Mouse (Mus musculus) hematopoietic stem cell, adult 5-6 weeks (primary cell): ENCODE data around the gene Ssr3. TPM values are rescaled to one million over a fixed set of nuclear protein-coding genes. Genes with fewer than 3 reads are reported as not detected.
"Not testable (repeated sequence)": the region's sequence is repeated elsewhere in the genome, so short reads cannot be mapped to it uniquely, and the experiment has no call there.

Experiments
- ATAC-seq, 2 experiments: fragments of 125-278 bp in 1 of 2; replicated peaks in 1 of 2; 2 replicates each; pipeline ENCODE4 v1.8.0; 2016 to 2017; ENCODE audit warnings: inconsistent platforms in 2 of 2, mild to moderate bottlenecking in 2 of 2, moderate number of reproducible peaks in 2 of 2, low read depth in 1 of 2, moderate TSS enrichment in 1 of 2; ENCODE audit not compliant: low FRiP score in 2 of 2, poor library complexity in 2 of 2, severe bottlenecking in 2 of 2, insufficient read depth in 1 of 2, low TSS enrichment in 1 of 2
- total RNA-seq: library from RNA; stranded (forward); fragments of 172-1452, 232-1000 nt; gene quantifications from 2 replicates; pipeline ENCODE4 v1.2.3, GENCODE M21; 2017

Gene Ssr3
- 237 and 247 TPM in 2 replicates for total RNA-seq

DNA sequence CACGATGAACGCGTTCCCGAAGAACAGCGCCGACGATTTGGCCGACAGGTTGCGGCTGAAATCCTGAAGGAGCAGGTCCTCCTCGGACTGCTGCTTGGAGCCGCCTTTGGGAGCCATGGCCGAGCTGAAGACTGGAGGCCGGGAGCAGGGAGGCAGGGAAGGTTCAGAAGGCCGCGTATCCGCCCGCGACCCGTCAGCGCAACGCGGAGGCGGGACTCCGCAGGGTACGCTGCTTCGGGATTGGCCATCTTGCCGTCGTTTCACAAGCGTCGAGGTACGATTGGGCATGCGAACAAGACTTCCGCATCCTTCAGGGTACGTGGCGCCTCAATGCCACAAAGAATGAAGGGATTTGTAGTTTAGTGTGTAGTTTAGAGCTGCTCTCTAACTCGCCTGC, at the start of gene Ssr3:
Gene Ssr3 (minus strand): TSS at position 203 of the 397 bp plus-strand sequence.
- ATAC-seq: peak; percentile 99

DNA sequence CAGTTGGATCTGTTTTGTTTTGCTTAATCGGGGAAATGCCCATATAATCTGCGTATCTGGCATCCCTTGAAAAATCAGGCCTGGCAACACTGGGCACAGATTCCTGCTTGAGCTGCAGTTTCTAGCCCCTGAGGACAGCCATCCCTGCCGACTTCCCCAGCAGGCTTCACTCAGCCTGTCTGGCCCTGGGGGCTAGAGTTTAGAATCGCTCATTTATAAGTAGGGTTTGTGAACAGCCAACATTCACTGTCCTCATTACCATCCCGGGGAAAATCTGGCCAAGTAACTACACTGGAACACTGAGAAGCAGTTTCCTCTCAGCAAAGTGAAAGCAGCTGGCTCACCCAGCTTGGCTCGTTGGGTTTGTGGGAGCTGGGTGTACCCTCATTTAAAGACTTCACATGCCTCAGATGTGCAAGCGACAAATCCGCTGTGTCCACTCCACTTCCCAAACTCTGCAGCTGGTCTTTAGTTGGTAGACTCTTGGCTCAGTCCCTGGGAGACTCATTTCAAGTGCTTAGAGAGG, 49.2 kb upstream of the Ssr3 start:
- peak in 1 of 2 experiments; percentile 47; a peak in 2 of 4 replicates for ATAC-seq

DNA sequence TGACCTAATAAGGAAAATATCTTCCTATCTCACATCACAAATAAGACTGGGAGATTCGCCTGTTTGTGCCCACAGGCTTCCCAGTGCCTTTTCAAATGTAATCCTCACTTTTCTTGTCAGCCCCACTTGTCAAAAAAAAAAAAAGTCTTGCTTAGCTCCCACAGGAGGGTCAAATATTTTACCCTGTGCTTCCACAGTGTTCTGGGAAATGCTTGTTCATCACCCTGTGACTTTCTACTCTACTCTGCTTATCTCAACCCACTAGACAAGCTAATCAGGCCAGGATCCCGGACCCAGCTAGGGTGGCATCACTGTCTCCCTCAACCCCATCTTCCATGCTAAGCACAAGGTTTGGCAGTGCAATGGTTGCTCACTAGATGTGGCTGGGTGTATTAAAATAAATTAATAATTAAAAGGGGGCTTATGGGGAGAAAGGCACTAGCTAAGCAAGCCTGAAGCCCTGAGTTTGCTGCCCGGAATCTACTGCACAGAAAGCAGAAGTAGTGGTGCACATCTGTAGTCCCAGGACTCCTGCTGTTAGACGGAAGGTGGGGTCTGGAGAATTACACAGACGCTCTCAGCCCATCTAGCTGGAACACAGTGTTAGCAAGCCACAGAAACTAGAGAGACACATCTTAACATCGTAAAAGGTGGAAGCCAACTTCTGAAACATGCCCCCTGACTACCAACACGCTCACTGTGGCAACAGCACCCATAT, 46.2 kb upstream of the Ssr3 start:
- peak; percentile 68 to 73; a peak in 3 of 4 replicates for ATAC-seq

DNA sequence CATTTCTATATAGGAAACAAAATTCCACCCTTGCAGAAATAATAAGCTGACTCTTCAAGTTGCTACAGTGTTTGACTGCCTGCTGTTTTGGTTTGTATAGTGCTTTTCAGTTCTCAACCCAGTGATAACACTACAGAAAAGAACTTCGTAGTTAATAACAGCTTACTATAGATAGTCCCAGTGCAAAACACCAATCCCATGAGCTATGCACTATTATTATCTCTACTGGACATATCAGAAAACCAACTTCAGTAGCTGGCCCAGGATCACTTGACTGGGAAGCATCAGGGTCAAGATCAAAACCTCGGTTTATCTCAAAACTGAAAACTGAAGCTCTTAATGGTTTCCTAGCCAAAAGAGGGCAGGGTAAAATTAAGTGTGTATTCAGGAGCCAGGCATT, 43.4 kb upstream of the Ssr3 start:
- no peak for ATAC-seq

DNA sequence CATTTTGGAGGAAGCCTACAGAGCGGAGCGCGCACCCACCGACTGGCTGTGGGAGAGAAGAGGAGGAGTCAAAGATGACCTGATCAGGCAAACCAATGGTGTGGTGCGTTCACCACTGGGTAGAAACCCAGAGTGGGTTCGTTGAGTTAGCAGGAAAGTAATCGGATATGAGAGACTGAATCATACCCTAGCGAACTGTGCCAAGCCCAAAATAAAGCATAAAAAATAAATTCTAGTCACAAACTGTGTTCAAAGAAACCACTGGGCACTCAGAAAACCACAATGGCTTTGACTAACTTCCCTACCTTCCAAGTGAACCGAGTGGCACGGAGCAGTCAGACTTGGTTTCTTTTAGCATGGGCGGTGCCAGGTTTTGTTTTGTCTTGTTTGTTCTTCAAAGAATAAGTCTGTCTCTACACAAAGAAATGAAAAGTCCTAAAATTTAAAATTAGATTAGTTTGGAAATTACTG, 42.7 kb upstream of the Ssr3 start:
- ATAC-seq: peak; percentile 91 to 94

- ATAC-seq: no peak
Observed at GRCm38 (mm10) chr3:65432236-65432635, 39.8 kb upstream of the Ssr3 start.

GRCm38 (mm10) chr3:65419706-65420105, 27.3 kb upstream of the Ssr3 start:
- no peak for ATAC-seq

- ATAC-seq: peak; percentile 78 to 86
Observed at GRCm38 (mm10) chr3:65417913-65418594, 25.6 kb upstream of the Ssr3 start.

- ATAC-seq: peak; percentile 17 to 31; a peak in 1 of 4 replicates
Observed at GRCm38 (mm10) chr3:65416571-65416970, 24.1 kb upstream of the Ssr3 start.

GRCm38 (mm10) chr3:65407891-65408290, 15.5 kb upstream of the Ssr3 start:
- ATAC-seq: no peak

DNA sequence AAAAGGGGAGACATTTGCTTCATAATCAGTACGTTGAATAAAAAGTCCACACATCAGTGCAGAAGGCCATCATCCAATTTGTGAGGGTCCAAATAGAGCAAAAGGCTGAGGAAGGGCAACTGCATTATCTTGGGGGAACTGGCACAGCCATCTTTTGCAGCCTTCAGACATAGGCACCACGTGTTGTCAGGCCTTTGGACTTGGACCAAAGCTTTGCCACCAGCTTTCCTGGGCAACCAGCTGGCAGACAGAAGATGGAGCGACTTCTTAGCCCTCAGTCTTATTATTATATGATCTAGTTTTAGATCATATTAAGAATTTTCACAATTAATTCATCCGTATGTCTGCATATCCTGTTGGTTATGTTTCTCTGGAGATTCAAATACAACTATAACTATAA, 13.4 kb upstream of the Ssr3 start:
- no peak for ATAC-seq

DNA sequence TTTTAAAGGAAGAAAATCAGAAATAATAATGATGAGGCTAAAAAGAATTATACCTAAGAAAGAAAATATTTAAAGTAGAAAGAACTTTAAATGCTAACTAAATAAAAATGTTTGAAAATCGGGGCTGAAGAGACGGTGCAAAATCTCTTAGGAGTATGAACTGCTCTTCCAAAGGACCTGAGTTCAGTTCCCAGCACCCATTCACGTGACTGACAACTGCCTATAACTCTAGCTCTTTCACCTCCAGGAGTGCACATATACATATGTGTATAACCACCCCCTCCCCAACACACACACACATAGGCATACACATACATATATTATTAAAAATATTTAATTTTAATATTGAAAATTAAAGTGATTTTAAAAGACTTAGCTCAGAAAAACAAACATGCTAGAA, 5.1 kb upstream of the Ssr3 start:
- no peak for ATAC-seq

- ATAC-seq: 0 out of 4 replicates have a peak, but pooled peaks of 1 of the 2 experiments have one; percentile 29
Observed at GRCm38 (mm10) chr3:65396835-65397504, 4.5 kb upstream of the Ssr3 start.

DNA sequence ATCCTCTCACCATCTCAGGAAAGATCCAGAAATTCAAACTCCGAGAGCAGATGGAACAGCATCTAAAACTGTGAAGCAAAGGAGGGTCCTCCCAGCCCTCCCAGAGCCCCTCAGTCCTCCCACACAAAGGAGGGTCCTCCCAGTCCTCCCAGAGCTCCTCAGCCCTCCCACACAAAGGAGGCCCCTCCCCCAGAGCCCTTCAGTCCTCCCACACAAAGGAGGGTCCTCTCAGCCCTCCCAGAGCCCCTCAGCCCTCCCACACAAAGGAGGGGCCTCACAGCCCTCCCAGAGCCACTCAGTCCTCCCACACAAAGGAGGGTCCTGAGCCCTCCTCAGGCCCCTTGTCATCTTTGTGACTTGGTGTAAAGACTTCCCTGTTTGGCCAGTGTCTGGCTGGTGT, 2.7 kb upstream of the Ssr3 start:
- ATAC-seq: not testable (repeated sequence)

DNA sequence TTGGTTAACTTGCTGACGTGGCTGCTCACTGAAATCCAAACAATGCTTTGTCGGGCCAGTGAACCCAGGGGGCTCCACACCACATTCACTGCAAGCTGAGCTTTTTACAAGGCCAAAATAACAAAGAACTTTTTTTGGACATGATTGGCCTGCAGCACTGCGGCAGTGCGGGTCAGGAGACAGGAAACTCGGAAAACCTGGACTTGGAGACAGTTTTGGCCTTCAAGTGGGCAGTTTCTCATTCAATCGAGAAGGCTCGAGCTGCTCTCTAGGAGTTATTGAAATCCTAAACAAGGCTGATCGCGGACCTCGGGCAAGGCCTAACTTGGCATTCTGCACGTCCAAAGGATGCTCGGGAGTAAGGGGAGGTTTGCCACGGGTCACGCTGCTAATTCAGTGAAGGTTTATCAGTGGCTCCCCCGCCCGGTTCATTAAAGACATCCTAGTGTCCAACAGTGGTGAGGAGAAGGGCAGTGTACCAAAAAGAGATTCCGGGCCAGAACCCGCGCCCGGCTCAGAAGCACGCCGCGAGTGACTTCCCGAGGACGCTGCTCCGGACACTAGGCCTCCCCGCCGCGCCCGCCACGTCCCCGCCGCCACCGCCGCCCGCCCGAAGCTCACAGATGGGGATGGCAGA, 521 bp downstream of the Ssr3 start:
- peak; percentile 20 to 48 for ATAC-seq

DNA sequence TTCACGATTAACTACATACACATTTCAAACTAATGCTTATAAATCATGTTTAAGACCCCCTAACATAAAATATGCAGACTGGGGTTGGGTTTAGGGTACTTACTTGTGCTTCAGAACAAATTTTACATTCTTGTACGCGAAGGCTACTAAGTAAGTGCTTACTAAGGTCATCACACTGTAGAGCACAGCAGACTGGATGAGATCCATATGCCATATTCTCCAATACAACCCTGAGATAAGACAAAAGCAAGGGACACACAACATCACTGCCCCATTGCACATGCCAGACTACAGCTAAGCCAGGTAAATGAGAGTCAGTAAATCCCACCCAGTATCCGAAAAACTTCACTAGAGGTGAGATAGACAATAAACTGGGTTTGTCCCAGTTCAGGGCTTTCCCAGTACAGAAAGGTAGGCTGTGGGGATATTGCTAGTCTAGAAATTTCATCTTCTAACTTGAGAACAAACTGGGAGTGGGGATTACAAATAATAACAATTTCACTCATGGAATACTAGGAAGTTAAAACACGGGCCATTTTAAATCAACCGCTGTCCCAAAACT, 1.1 kb downstream of the Ssr3 start:
- ATAC-seq: no peak

GRCm38 (mm10) chr3:65385771-65386170, 6.7 kb downstream of the Ssr3 start:
- ATAC-seq: no peak
